Mouse (Mus musculus) liver, adult 2 months (tissue): ENCODE results near the gene Dyx1c1. TPM values are rescaled to one million over a fixed set of nuclear protein-coding genes. Genes with fewer than 3 reads are reported as not detected.

Experiments used
- DNase-seq: peaks from one replicate; pipeline ENCODE4 v3.0.0-alpha.2; 2011; ENCODE audit warnings: low read depth, low spot score; ENCODE audit errors: extremely low read depth
- H3K27ac ChIP-seq: fragments of 200-500 bp; replicated peaks from 2 replicates; pipeline ENCODE4 v1.5.1; 2012; ENCODE audit warnings: low read depth, mild to moderate bottlenecking, control low read depth, inconsistent platforms, low read length; ENCODE audit not compliant: insufficient read depth
- H3K27me3 ChIP-seq: fragments of 200-500 bp; 2 replicates; pipeline ENCODE4 v1.6.1; 2012; ENCODE audit warnings: mild to moderate bottlenecking, moderate library complexity, low read length, inconsistent platforms; ENCODE audit not compliant: control insufficient read depth, insufficient read depth
- H3K36me3 ChIP-seq: fragments of 200-500 bp; 2 replicates; pipeline ENCODE4 v1.6.1; 2012; ENCODE audit warnings: low read length, inconsistent platforms; ENCODE audit not compliant: control insufficient read depth, insufficient read depth
- H3K4me1 ChIP-seq: fragments of 200-500 bp; 2 replicates; pipeline ENCODE4 v1.6.1; 2011; ENCODE audit warnings: low read length; ENCODE audit not compliant: control insufficient read depth, insufficient read depth
- H3K4me3 ChIP-seq: fragments of 200-500 bp; 2 replicates; pipeline ENCODE4 v1.5.1; 2011; ENCODE audit warnings: low read depth, mild to moderate bottlenecking, control low read depth, low read length, moderate library complexity; ENCODE audit not compliant: insufficient read depth
- H3K79me2 ChIP-seq: fragments of 200-500 bp; 2 replicates; pipeline ENCODE4 v1.6.1; 2012; ENCODE audit warnings: inconsistent platforms, mild to moderate bottlenecking, low read length, moderate library complexity; ENCODE audit not compliant: control insufficient read depth, insufficient read depth
- H3K9ac ChIP-seq: fragments of 200-500 bp; 2 replicates; pipeline ENCODE4 v1.6.1; 2012; ENCODE audit warnings: low read depth, mild to moderate bottlenecking, control low read depth, inconsistent platforms, low read length
- CTCF ChIP-seq: fragments of 200-500 bp; IDR thresholded peaks from 2 replicates; pipeline ENCODE4 v1.5.1; 2011; ENCODE audit warnings: low read depth, low read length, control low read depth
- POLR2A ChIP-seq: fragments of 200-500 bp; IDR thresholded peaks from 2 replicates; pipeline ENCODE4 v1.6.1; 2011; ENCODE audit warnings: low read length, control low read depth; ENCODE audit not compliant: insufficient read depth; ENCODE audit errors: extremely low read depth
- WGBS: fragments of 180-500 bp; shearing (Covaris S2); methylation state at CpG from one replicate; pipeline ENCODE4 v1.1.7; 2018; 5-methylcytosine and 5-hydroxymethylcytosine counted together
- polyA plus RNA-seq: library from polyadenylated mRNA; depleted of rRNA; stranded (reverse); fragments of >200 nt; gene quantifications from 2 replicates; pipeline ENCODE4 v1.2.3, GENCODE M21; 2012
- total RNA-seq: library from RNA; depleted of rRNA; stranded (reverse); fragments of >200 nt; gene quantifications from 2 replicates; pipeline ENCODE4 v1.2.3, GENCODE M21; 2014

Gene Dyx1c1
- total and polyA plus RNA-seq, 2 experiments, result 0.09 to 0.24 TPM

GRCm38 (mm10) chr9:72925021-72925934 is 33.3 kb upstream of the Dyx1c1 start, which contains the start of gene Pygo1:
TSS of gene Pygo1 (plus strand) at chr9:72925645.
- peak within 1 kb of the TSS; percentile 74 for H3K9ac ChIP-seq
- H3K4me1 ChIP-seq, result no peaks in the 10 kb centered on the region
- no peak within 1 kb of the TSS for H3K27ac ChIP-seq
- no peak for TF ChIP-seq POLR2A
- H3K79me2 ChIP-seq, result no peaks in the 10 kb centered on the region
- WGBS, result 2% methylated on average over 98 of the region's 108 CpGs
- peak within 1 kb of the TSS; percentile 80 for H3K4me3 ChIP-seq
- H3K27me3 ChIP-seq, result peaks cover 10% of the 10 kb centered on the region
- DNase-seq, result no peak
- no peaks in the 10 kb centered on the region for H3K36me3 ChIP-seq

GRCm38 (mm10) chr9:72925935-72926258 is 32.7 kb upstream of the Dyx1c1 start:
- Histone ChIP-seq H3K27me3 (peaks cover 10% of the 10 kb centered on the region), H3K27ac (no peak overlapping the region), H3K36me3 (no peaks in the 10 kb centered on the region), H3K79me2 (no peaks in the 10 kb centered on the region), H3K4me3 (peak overlapping the region; percentile 80), H3K4me1 (no peaks in the 10 kb centered on the region), H3K9ac (peak overlapping the region; percentile 74)
- no peak for DNase-seq
- WGBS, result 4% methylated on average over 20 of the region's 20 CpGs
- no peak for TF ChIP-seq CTCF
- TF ChIP-seq POLR2A, result no peak

- Histone ChIP-seq H3K27me3 (no peaks in the 10 kb centered on the region), H3K9ac (no peak overlapping the region), H3K79me2 (no peaks in the 10 kb centered on the region), H3K27ac (no peak overlapping the region), H3K4me1 (no peaks in the 10 kb centered on the region), H3K36me3 (no peaks in the 10 kb centered on the region), H3K4me3 (no peak overlapping the region)
- WGBS, result 86% methylated on average over 13 of the region's 13 CpGs
- no peak for DNase-seq
- TF ChIP-seq POLR2A (no peak), CTCF (no peak)
Measured at GRCm38 (mm10) chr9:72931166-72931790, 27.3 kb upstream of the Dyx1c1 start.

GRCm38 (mm10) chr9:72935309-72935708 is 23.3 kb upstream of the Dyx1c1 start:
- H3K9ac ChIP-seq, result no peak overlapping the region
- WGBS, result 90% methylated on average over 4 of the region's 4 CpGs
- DNase-seq, result no peak
- TF ChIP-seq POLR2A (no peak), CTCF (peak; percentile 21; the same call in 1 of the 2 replicates)
- H3K4me3 ChIP-seq, result no peak overlapping the region
- H3K79me2 ChIP-seq, result no peaks in the 10 kb centered on the region
- H3K27me3 ChIP-seq, result no peaks in the 10 kb centered on the region
- H3K4me1 ChIP-seq, result no peaks in the 10 kb centered on the region
- H3K36me3 ChIP-seq, result no peaks in the 10 kb centered on the region
- no peak overlapping the region for H3K27ac ChIP-seq

- H3K36me3 ChIP-seq, result no peaks in the 10 kb centered on the region
- 26% methylated on average over 2 of the region's 2 CpGs for WGBS
- H3K4me3 ChIP-seq, result no peak overlapping the region
- no peaks in the 10 kb centered on the region for H3K79me2 ChIP-seq
- TF ChIP-seq POLR2A, result no peak
- TF ChIP-seq CTCF, result no peak
- no peak overlapping the region for H3K9ac ChIP-seq
- H3K27ac ChIP-seq, result no peak overlapping the region
- H3K27me3 ChIP-seq, result no peaks in the 10 kb centered on the region
- H3K4me1 ChIP-seq, result no peaks in the 10 kb centered on the region
- peak; percentile 83 for DNase-seq
Measured at GRCm38 (mm10) chr9:72936301-72936700, 22.3 kb upstream of the Dyx1c1 start.

GRCm38 (mm10) chr9:72943424-72943823 is 15.2 kb upstream of the Dyx1c1 start:
- Histone ChIP-seq H3K9ac (no peak overlapping the region), H3K27me3 (no peaks in the 10 kb centered on the region), H3K79me2 (no peaks in the 10 kb centered on the region), H3K4me1 (no peaks in the 10 kb centered on the region), H3K36me3 (no peaks in the 10 kb centered on the region), H3K27ac (no peak overlapping the region), H3K4me3 (no peak overlapping the region)
- TF ChIP-seq POLR2A (no peak), CTCF (peak; percentile 27; the same call in 1 of the 2 replicates)
- 72% methylated on average over 3 of the region's 3 CpGs for WGBS
- no peak for DNase-seq
